In the genomic region with DNA sequence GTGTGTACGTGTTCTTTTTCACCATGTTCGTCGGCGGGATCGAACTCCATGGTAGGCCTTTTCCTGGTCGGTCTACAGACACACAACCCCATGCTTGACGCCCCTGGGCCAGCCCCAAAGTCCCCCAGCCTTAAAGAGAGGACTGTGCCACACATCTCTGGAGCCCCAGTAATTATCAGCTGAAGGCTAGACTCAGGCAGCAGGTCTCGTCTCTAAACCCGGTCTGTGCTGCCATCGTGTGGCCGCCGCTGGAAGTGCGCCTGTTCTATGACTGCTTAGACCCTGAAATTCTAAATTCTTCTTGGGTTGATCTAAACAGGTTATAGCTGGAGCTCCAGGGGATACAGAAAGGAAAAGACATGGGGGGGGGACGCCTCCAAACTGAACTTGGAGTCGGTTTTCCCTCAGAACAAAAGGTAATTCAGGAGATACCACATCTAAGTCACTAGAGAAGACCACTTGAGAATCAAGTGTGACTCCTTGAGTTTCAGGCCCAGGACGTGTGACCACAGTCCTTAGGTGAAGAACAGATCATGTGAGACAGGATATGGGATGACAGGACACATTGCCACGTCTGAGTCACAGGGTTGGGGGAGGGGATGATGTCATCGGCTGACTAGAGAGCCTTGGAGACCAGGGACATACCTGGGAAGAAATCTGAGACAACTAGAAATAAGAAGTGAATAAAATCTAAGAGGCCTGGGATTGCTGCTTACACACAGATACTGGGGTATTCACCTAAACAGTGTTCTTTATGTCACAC, we compare ENCODE assay signal across 8 mouse cellular contexts. TPM values are rescaled to one million over a fixed set of nuclear protein-coding genes. Genes with fewer than 3 reads are reported as not detected.
DNase-seq lines count a peak whose midpoint lies in the region; ATAC-seq and TF ChIP-seq lines count a peak whose summit lies in the region.

No protein-coding gene starts in this region.

- no peak for TF ChIP-seq POLR2A in bone marrow, adult 2 months (IDR thresholded peaks at IDR 0.05; ENCODE audit: borderline replicate concordance, control insufficient read depth, low read depth, low read length)

- 22% methylated on average over 18 of the region's 18 CpGs for WGBS in bone marrow, adult 2 months
- WGBS in embryonic facial prominence, embryonic 15.5 days = 19% methylated on average over 18 of the region's 18 CpGs
- 13% methylated on average over 18 of the region's 18 CpGs for WGBS in heart, embryonic 10.5 days
- 21% methylated on average over 18 of the region's 18 CpGs for WGBS in kidney, embryonic 14.5 days
- 18% methylated on average over 18 of the region's 18 CpGs for WGBS in liver, embryonic 12.5 days (ENCODE audit: insufficient replicate concordance)
- WGBS in stomach, embryonic 15.5 days = 18% methylated on average over 18 of the region's 18 CpGs

- no peaks in the 10 kb centered on the region for H3K36me3 ChIP-seq in embryonic facial prominence, embryonic 15.5 days
- H3K36me3 ChIP-seq in heart, embryonic 10.5 days = no peaks in the 10 kb centered on the region
- no peaks in the 10 kb centered on the region for H3K36me3 ChIP-seq in kidney, embryonic 14.5 days (ENCODE audit: control insufficient read depth, insufficient read depth, low read length)
- H3K36me3 ChIP-seq in liver, embryonic 12.5 days = no peaks in the 10 kb centered on the region
- no peaks in the 10 kb centered on the region for H3K36me3 ChIP-seq in stomach, embryonic 15.5 days

- no peak overlapping the region for H3K9ac ChIP-seq in embryonic facial prominence, embryonic 15.5 days
- no peak overlapping the region; the same call in 1 of the 2 replicates for H3K9ac ChIP-seq in kidney, embryonic 14.5 days (ENCODE audit: low read depth, low read length)
- H3K9ac ChIP-seq in liver, embryonic 12.5 days = no peak overlapping the region
- no peak overlapping the region; the same call in 1 of the 2 replicates for H3K9ac ChIP-seq in stomach, embryonic 15.5 days

- peak; percentile 76 for DNase-seq in A20 (ENCODE audit: low read depth, low spot score)
- peak; percentile 85 for DNase-seq in heart, embryonic 10.5 days (ENCODE audit: low spot score)
- DNase-seq in natural killer cell, adult 2 months (ENCODE audit: low spot score in 2 of 2) = peak; percentile 75 to 83

- no peaks in the 10 kb centered on the region; the same call in 1 of the 2 replicates for H3K4me1 ChIP-seq in bone marrow, adult 2 months (ENCODE audit: control insufficient read depth, insufficient read depth, low read length)
- H3K4me1 ChIP-seq in embryonic facial prominence, embryonic 15.5 days = peaks cover 8% of the 10 kb centered on the region
- H3K4me1 ChIP-seq in heart, embryonic 10.5 days = 0 out of 2 replicates have a peak, but pooled peaks cover 4% of the 10 kb centered on the region
- H3K4me1 ChIP-seq in kidney, embryonic 14.5 days (ENCODE audit: control insufficient read depth, insufficient read depth, low read length) = no peaks in the 10 kb centered on the region
- peaks cover 8% of the 10 kb centered on the region for H3K4me1 ChIP-seq in liver, embryonic 12.5 days
- H3K4me1 ChIP-seq in stomach, embryonic 15.5 days = peaks cover 6% of the 10 kb centered on the region; the same call in 1 of the 2 replicates

- no peak overlapping the region for H3K4me3 ChIP-seq in bone marrow, adult 2 months (replicated peaks; ENCODE audit: control insufficient read depth, low read depth, low read length)
- no peak overlapping the region for H3K4me3 ChIP-seq in embryonic facial prominence, embryonic 15.5 days (replicated peaks)
- H3K4me3 ChIP-seq in heart, embryonic 10.5 days = no peak overlapping the region
- no peak overlapping the region for H3K4me3 ChIP-seq in kidney, embryonic 14.5 days (ENCODE audit: low read length)
- H3K4me3 ChIP-seq in liver, embryonic 12.5 days = peak overlapping the region; percentile 23; the same call in 1 of the 2 replicates
- H3K4me3 ChIP-seq in stomach, embryonic 15.5 days (replicated peaks) = 0 out of 2 replicates have a peak overlapping the region, but pooled peaks have one; percentile 4

- no peaks in the 10 kb centered on the region for H3K9me3 ChIP-seq in embryonic facial prominence, embryonic 15.5 days (replicated peaks)
- H3K9me3 ChIP-seq in heart, embryonic 10.5 days = no peaks in the 10 kb centered on the region
- no peaks in the 10 kb centered on the region for H3K9me3 ChIP-seq in kidney, embryonic 14.5 days (ENCODE audit: control insufficient read depth, low read length)
- H3K9me3 ChIP-seq in liver, embryonic 12.5 days (replicated peaks) = no peaks in the 10 kb centered on the region
- no peaks in the 10 kb centered on the region for H3K9me3 ChIP-seq in stomach, embryonic 15.5 days

- ATAC-seq in embryonic facial prominence, embryonic 15.5 days (ENCODE audit: insufficient number of reproducible peaks, low FRiP score, low TSS enrichment, low read depth) = no peak
- peak; percentile 47; the same call in 1 of the 2 replicates for ATAC-seq in kidney, embryonic 14.5 days (ENCODE audit: low FRiP score, low TSS enrichment)
- ATAC-seq in liver, embryonic 12.5 days = peak; percentile 58
- ATAC-seq in stomach, embryonic 15.5 days (ENCODE audit: insufficient read depth, low FRiP score, low read depth) = no peak

- peak overlapping the region; percentile 10; the same call in 1 of the 2 replicates for H3K4me2 ChIP-seq in embryonic facial prominence, embryonic 15.5 days (replicated peaks)
- H3K4me2 ChIP-seq in kidney, embryonic 14.5 days (replicated peaks; ENCODE audit: low read depth, low read length) = 0 out of 2 replicates have a peak overlapping the region, but pooled peaks have one; percentile 1
- peak overlapping the region; percentile 51 for H3K4me2 ChIP-seq in liver, embryonic 12.5 days
- H3K4me2 ChIP-seq in stomach, embryonic 15.5 days = peak overlapping the region; percentile 47

- peak; percentile 94 for TF ChIP-seq CTCF in bone marrow, adult 2 months (IDR thresholded peaks at IDR 0.05; ENCODE audit: control insufficient read depth, insufficient read depth, low read length)

- H3K27ac ChIP-seq in bone marrow, adult 2 months (ENCODE audit: control insufficient read depth, insufficient read depth, low read depth, low read length, poor library complexity) = no peak overlapping the region
- H3K27ac ChIP-seq in embryonic facial prominence, embryonic 15.5 days (replicated peaks) = no peak overlapping the region
- H3K27ac ChIP-seq in heart, embryonic 10.5 days = no peak overlapping the region
- no peak overlapping the region for H3K27ac ChIP-seq in kidney, embryonic 14.5 days (ENCODE audit: low read depth, low read length)
- H3K27ac ChIP-seq in liver, embryonic 12.5 days = no peak overlapping the region
- no peak overlapping the region for H3K27ac ChIP-seq in stomach, embryonic 15.5 days

- H3K27me3 ChIP-seq in embryonic facial prominence, embryonic 15.5 days = no peaks in the 10 kb centered on the region; the same call in 1 of the 2 replicates
- peaks cover 21% of the 10 kb centered on the region for H3K27me3 ChIP-seq in heart, embryonic 10.5 days (ENCODE audit: insufficient read depth, poor library complexity, severe bottlenecking)
- no peaks in the 10 kb centered on the region for H3K27me3 ChIP-seq in kidney, embryonic 14.5 days (ENCODE audit: control insufficient read depth, insufficient read depth, low read length)
- peaks cover 32% of the 10 kb centered on the region; the same call in 1 of the 2 replicates for H3K27me3 ChIP-seq in liver, embryonic 12.5 days (replicated peaks)
- no peaks in the 10 kb centered on the region for H3K27me3 ChIP-seq in stomach, embryonic 15.5 days (replicated peaks)

RNA-seq across cellular contexts. Expression of a gene that starts 21.2 kb away (rescaled TPM):
- polyA plus RNA-seq in bone marrow, adult 2 months (2011; ENCODE audit: insufficient read depth, insufficient read length, low replicate concordance, missing spikeins) = 807 and 1,107 TPM in 2 replicates
- 1,638 and 1,748 TPM in 2 replicates for polyA plus RNA-seq in embryonic facial prominence, embryonic 15.5 days (2015; fragmentation: Nextera tagmentation; extraction: Ambion mirVana)
- polyA plus RNA-seq in heart, embryonic 10.5 days (2016; fragmentation: Nextera tagmentation; extraction: Ambion mirVana) = 1,444 and 1,503 TPM in 2 replicates
- 1,744 and 1,749 TPM in 2 replicates for polyA plus RNA-seq in kidney, embryonic 14.5 days (2014; fragmentation: Nextera tagmentation; extraction: Ambion mirVana)
- polyA plus RNA-seq in liver, embryonic 12.5 days (2016; fragmentation: Nextera tagmentation; extraction: Ambion mirVana) = 1,823 and 1,858 TPM in 2 replicates
- 1,590 and 1,651 TPM in 2 replicates for polyA plus RNA-seq in stomach, embryonic 15.5 days (2015; fragmentation: Nextera tagmentation; extraction: Ambion mirVana)

RNA-seq across cellular contexts. Expression of a gene that starts 28.8 kb away (rescaled TPM):
- 2.1 TPM in 1 of 2 replicates, not detected in the other for polyA plus RNA-seq in bone marrow, adult 2 months (2011; ENCODE audit: insufficient read depth, insufficient read length, low replicate concordance, missing spikeins)
- polyA plus RNA-seq in embryonic facial prominence, embryonic 15.5 days (2015; fragmentation: Nextera tagmentation; extraction: Ambion mirVana) = 0.25 and 0.37 TPM in 2 replicates
- not detected in 2 replicates for polyA plus RNA-seq in heart, embryonic 10.5 days (2016; fragmentation: Nextera tagmentation; extraction: Ambion mirVana)
- polyA plus RNA-seq in kidney, embryonic 14.5 days (2014; fragmentation: Nextera tagmentation; extraction: Ambion mirVana) = not detected in 2 replicates
- polyA plus RNA-seq in liver, embryonic 12.5 days (2016; fragmentation: Nextera tagmentation; extraction: Ambion mirVana) = not detected in 2 replicates
- not detected in 2 replicates for polyA plus RNA-seq in stomach, embryonic 15.5 days (2015; fragmentation: Nextera tagmentation; extraction: Ambion mirVana)

RNA-seq across cellular contexts. Expression of a gene that starts 35.8 kb away (rescaled TPM):
- polyA plus RNA-seq in bone marrow, adult 2 months (2011; ENCODE audit: insufficient read depth, insufficient read length, low replicate concordance, missing spikeins) = not detected in 2 replicates
- polyA plus RNA-seq in embryonic facial prominence, embryonic 15.5 days (2015; fragmentation: Nextera tagmentation; extraction: Ambion mirVana) = 6.0 and 6.7 TPM in 2 replicates
- not detected in 2 replicates for polyA plus RNA-seq in heart, embryonic 10.5 days (2016; fragmentation: Nextera tagmentation; extraction: Ambion mirVana)
- polyA plus RNA-seq in kidney, embryonic 14.5 days (2014; fragmentation: Nextera tagmentation; extraction: Ambion mirVana) = not detected in 2 replicates
- polyA plus RNA-seq in liver, embryonic 12.5 days (2016; fragmentation: Nextera tagmentation; extraction: Ambion mirVana) = not detected in 2 replicates
- 15.1 and 16.3 TPM in 2 replicates for polyA plus RNA-seq in stomach, embryonic 15.5 days (2015; fragmentation: Nextera tagmentation; extraction: Ambion mirVana)

RNA-seq across cellular contexts. Expression of a gene that starts 37.6 kb away (rescaled TPM):
- 2.1 TPM in 1 of 2 replicates, not detected in the other for polyA plus RNA-seq in bone marrow, adult 2 months (2011; ENCODE audit: insufficient read depth, insufficient read length, low replicate concordance, missing spikeins)
- 399 and 504 TPM in 2 replicates for polyA plus RNA-seq in embryonic facial prominence, embryonic 15.5 days (2015; fragmentation: Nextera tagmentation; extraction: Ambion mirVana)
- polyA plus RNA-seq in heart, embryonic 10.5 days (2016; fragmentation: Nextera tagmentation; extraction: Ambion mirVana) = 0.17 and 0.19 TPM in 2 replicates
- 0.13 and 0.14 TPM in 2 replicates for polyA plus RNA-seq in kidney, embryonic 14.5 days (2014; fragmentation: Nextera tagmentation; extraction: Ambion mirVana)
- polyA plus RNA-seq in liver, embryonic 12.5 days (2016; fragmentation: Nextera tagmentation; extraction: Ambion mirVana) = 0.27 and 0.30 TPM in 2 replicates
- polyA plus RNA-seq in stomach, embryonic 15.5 days (2015; fragmentation: Nextera tagmentation; extraction: Ambion mirVana) = 24.8 and 28.8 TPM in 2 replicates

RNA-seq across cellular contexts. Expression of a gene that starts 49.8 kb away (rescaled TPM):
- not detected in 2 replicates for polyA plus RNA-seq in bone marrow, adult 2 months (2011; ENCODE audit: insufficient read depth, insufficient read length, low replicate concordance, missing spikeins)
- polyA plus RNA-seq in embryonic facial prominence, embryonic 15.5 days (2015; fragmentation: Nextera tagmentation; extraction: Ambion mirVana) = 6.9 and 7.0 TPM in 2 replicates
- polyA plus RNA-seq in heart, embryonic 10.5 days (2016; fragmentation: Nextera tagmentation; extraction: Ambion mirVana) = not detected in 2 replicates
- polyA plus RNA-seq in kidney, embryonic 14.5 days (2014; fragmentation: Nextera tagmentation; extraction: Ambion mirVana) = not detected in 2 replicates
- polyA plus RNA-seq in liver, embryonic 12.5 days (2016; fragmentation: Nextera tagmentation; extraction: Ambion mirVana) = not detected in 2 replicates
- polyA plus RNA-seq in stomach, embryonic 15.5 days (2015; fragmentation: Nextera tagmentation; extraction: Ambion mirVana) = 0.68 and 0.80 TPM in 2 replicates

Comparison
In these comparisons a context has a peak if more than half of its experiments do, and no peak if none do; other contexts are left out.
1. H3K4me3 ChIP-seq: peak in liver, embryonic 12.5 days (single experiment) and stomach, embryonic 15.5 days (single experiment); none in bone marrow, adult 2 months (single experiment), embryonic facial prominence, embryonic 15.5 days (single experiment), heart, embryonic 10.5 days (single experiment) and kidney, embryonic 14.5 days (single experiment).
2. ATAC-seq: peak in kidney, embryonic 14.5 days (single experiment) and liver, embryonic 12.5 days (single experiment); none in embryonic facial prominence, embryonic 15.5 days (single experiment) and stomach, embryonic 15.5 days (single experiment).
3. H3K4me2 ChIP-seq: peak in every context shown above with its lines; median percentile 51 in liver, embryonic 12.5 days; 47 in stomach, embryonic 15.5 days; 10 in embryonic facial prominence, embryonic 15.5 days; 1 in kidney, embryonic 14.5 days.
4. Peak in every context shown above with its lines, with median percentiles within 50 percentile points of each other: DNase-seq.